Mouse (Mus musculus): ENCODE measurements at regions not wholly inside any gene's neighbourhood (a gene's known extent, or its start where the extent isn't known, plus 50 kb on each side); places are given as distances from the start of the nearest gene placed in this dataset.
"Not testable (repeated sequence)": the region's sequence is repeated elsewhere in the genome, so short reads cannot be mapped to it uniquely, and the experiment has no call there.

DNA sequence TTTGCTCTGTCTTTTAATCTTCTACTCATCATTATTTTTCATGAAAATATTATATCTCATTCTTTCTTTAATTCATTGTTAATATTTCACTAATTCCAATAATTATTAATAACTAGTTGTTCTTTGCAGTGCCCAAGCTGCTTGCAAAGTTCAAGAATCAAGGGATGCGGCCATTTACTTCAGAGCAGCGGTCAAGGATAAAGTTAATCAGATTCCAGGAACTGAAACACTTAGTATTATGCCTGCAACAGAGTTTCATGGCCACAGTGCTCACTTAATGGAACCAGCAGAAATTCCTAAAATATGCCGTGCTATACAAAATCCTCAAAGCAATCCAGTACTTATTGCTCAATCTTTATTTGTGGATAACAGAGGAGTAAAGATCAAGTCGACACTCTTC lies 1389.7 kb upstream of the 1700008P02Rik start:
- ATAC-seq (replicated peaks; ENCODE audit: low FRiP score, poor library complexity, severe bottlenecking): no peak

DNA sequence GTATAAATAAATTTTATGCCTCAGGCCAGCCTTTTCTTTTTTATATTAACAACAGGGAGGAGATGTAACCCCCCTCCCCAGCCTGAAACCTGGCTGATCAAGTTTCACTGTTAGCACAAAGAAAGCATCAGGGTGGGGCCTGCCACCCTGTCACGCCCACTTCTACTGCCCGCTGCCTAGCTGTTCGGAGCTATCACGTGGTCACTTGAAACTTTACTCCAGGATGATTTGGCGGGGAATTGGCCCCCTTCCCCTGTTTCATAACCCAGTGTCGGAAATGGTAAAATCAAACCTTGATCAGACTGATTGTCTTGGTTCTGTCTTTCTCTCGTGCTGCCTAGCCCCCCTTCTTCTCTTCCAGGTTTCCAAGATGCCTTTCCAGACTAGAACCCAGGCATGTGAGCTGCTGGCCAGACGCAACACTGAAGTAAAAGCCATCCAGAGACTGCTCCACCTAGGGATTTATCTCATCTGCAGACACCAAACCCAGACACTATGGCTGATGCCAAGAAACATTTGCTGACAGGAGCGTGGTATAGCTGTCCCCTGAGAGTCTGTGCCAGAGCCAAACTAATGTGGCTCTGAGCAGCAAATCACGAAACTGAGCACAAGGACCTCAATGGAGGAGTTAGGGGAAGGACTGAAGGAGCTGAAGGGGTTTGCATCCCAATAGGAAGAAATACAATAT lies 1386.6 kb upstream of the 1700008P02Rik start:
- ATAC-seq (replicated peaks; ENCODE audit: low FRiP score, poor library complexity, severe bottlenecking): no peak

DNA sequence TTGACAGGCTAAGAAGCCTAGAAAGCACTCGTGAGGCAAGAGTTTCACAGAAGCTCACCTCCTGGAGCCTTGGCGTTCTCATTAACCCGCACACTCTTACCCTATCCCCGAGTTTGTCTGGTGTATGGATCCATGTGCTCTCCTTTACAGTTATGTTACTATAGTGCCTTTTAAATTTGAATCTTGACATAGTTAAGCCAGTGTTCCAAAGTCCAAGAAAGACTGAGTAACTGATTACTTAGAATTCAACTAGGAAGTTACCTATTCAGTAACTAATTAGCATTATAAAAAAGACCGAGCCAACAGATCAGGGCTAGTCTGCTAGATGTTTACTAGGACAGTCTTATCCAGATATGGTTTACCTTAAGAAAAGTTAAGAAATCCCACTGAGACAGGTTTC lies 1386.0 kb upstream of the 1700008P02Rik start:
- no peak for ATAC-seq (replicated peaks; ENCODE audit: low FRiP score, poor library complexity, severe bottlenecking)

DNA sequence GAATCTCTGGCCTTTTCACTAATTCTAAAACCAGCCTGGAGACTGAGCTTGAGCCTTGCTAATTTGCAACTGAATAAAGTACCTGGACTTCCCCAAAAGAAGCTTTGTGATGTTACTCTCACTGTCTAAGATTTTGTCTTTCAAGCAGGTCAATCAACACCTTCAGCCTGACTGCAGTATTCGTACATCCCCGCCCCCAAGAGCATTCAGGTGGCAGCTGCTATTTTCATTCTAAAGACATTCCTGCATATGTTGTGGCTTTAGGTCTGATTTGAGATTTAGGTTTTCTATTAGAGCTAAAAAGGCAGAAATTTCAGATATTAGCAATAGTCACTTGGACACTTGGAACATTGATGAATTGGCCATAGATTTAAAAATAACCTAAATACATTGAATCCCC lies 1385.4 kb upstream of the 1700008P02Rik start:
- not testable (repeated sequence) for ATAC-seq (replicated peaks; ENCODE audit: low FRiP score, poor library complexity, severe bottlenecking)

DNA sequence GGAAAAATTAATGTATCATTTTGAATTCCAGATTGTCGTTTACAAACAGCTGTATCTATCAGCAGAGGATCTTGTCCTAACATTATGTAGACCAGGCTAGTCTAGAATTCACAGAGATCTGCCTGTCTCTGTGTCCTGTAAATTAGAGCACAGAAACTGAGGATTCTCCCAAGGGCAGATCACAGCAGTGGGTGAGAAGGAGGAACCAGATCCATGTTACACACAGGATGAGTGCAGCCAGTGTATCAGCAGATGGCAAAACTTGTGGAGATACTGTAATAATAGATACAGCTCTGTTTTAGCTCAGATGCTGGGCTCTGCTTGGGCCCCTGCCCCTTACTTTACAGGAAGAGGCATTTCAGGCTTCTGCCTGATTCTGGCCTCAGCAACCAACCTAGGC lies 1384.0 kb upstream of the 1700008P02Rik start:
- no peak for ATAC-seq (replicated peaks; ENCODE audit: low FRiP score, poor library complexity, severe bottlenecking)

DNA sequence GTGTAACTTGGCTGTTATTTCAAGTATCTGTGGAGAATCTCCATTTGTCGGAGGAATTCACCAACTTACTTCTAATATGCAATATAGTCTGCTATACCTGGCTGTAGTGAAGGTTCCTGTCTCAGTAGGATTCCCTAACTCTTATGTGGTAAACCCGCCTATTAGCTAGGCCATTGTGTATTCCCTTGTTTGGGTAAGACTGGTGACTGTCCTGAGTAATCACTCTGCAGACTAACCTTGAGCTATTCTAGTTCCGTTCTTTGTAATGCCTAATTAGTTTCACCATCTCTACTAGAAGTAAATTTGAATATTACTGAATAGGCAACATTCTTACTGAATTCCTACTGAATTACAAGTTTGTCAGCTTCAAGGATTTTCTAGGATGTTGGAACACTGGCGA lies 1380.8 kb upstream of the 1700008P02Rik start:
- no peak for ATAC-seq (replicated peaks; ENCODE audit: low FRiP score, poor library complexity, severe bottlenecking)

DNA sequence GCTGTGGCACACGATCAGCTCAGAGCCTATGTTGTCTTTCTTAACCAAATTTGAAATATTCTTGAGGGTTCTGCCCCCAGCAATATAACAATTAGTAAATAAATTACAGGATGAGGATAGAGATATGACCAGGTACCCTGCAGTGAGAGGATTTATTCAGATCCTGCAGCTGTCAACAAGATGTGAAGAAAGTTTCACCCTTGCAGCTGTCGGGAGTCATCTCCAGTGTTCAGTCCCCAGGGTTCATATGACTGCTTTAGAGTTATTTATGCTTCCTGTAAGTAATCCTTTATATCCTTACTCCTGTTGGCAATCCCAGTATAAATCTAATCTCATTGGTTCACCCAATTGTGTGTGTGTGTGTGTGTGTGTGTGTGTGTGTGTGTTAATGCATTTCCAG lies 1372.1 kb upstream of the 1700008P02Rik start:
- no peak for ATAC-seq (replicated peaks; ENCODE audit: low FRiP score, poor library complexity, severe bottlenecking)

DNA sequence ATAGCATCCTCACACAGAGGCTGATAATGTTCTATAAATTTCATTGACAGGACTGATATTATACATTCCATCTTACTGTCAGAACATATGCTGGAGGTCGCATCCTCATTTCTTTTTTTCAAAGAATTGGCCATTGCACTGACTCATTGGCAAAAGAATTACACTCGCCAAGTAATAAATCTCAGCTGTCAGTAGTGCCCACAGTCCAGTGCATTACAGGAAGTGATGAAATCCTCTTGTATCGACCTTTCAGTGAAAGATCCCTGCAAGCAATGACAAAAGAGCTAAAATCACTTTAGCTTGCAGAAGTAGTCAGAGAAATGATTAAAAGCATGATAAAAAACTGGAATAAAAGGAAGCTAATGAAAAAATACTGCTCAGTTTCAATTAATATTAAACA lies 1353.0 kb upstream of the 1700008P02Rik start:
- ATAC-seq (replicated peaks; ENCODE audit: low FRiP score, poor library complexity, severe bottlenecking): no peak

DNA sequence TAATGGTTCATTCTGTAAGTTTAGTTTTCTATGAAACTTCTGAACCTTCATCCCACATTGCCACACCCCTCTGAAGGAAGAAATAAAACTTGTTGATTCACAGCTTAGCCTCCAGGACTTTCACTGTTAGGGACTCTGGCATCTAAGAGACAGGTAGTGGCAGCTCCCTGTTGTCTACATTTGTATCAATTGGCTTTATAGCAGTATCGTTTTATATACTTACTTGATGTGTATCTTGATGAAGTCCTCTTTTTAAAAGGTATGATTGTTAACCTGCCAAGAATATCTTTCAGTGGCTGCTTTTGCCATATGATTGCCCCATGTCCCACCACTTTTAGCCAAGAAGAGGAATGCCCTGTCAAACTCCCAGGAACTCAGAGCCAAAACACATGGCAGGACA lies 1333.7 kb upstream of the 1700008P02Rik start:
- ATAC-seq (replicated peaks; ENCODE audit: low FRiP score, poor library complexity, severe bottlenecking): no peak

DNA sequence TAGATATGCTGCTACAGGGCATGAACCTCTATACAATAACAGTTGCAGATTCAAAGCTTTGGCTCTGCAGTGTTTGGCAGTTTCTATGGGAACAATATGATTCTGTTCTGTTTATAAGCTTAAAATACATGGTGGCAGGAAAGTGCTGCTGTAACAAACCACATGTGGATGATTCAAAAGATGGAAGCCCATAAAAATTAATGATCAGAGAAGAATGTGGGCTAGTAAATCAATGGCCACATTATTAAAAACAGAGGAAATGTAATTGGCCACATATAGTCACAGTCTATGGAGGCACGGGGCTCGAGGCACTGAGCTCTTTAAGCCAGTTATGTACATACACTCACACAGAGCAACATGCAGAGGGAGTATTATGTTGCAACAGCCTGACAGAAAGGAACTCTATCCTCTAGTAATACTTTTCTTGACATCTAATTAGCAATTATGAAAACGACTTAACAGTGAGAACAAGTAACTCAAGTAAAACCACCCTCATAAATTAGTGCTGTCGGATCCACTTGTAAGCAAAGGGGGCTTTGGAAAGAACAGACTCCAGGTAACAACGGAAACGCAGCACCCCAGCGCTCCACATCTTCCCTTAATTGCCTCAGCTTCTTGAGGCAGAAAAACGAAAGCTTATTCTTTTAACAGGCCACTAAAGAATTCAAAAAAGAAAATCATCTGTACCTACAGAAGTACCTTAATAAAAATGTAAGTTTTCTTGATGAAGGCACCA lies 1323.6 kb upstream of the 1700008P02Rik start:
- ATAC-seq (replicated peaks; ENCODE audit: low FRiP score, poor library complexity, severe bottlenecking): no peak
